Mouse (Mus musculus) stomach, postnatal 0 days (tissue): ENCODE results near the gene Rnf114. TPM values are rescaled to one million over a fixed set of nuclear protein-coding genes. Genes with fewer than 3 reads are reported as not detected.

ENCODE experiments used
- ATAC-seq: fragments of 200-750 bp; cut with Nextera tagmentation; 2 replicates; pipeline ENCODE4 v1.8.0; 2017; ENCODE audit not compliant: low FRiP score, low TSS enrichment
- DNase-seq: peaks from one replicate; pipeline ENCODE4 v3.0.0-alpha.2; 2016; ENCODE audit warnings: low spot score
- H3K27ac ChIP-seq: fragments of 300-500 bp; sonication (generic); replicated peaks from 2 replicates; pipeline ENCODE4 v1.5.1; 2014; ENCODE audit warnings: mild to moderate bottlenecking, control low read depth
- H3K27me3 ChIP-seq: fragments of 300-500 bp; sonication (generic); 2 replicates; pipeline ENCODE4 v1.6.1; 2014; ENCODE audit warnings: low read length; ENCODE audit not compliant: control insufficient read depth, insufficient read depth
- H3K36me3 ChIP-seq: fragments of 300-500 bp; sonication (generic); 2 replicates; pipeline ENCODE4 v1.6.1; 2014; ENCODE audit warnings: low read length, mixed read lengths; ENCODE audit not compliant: control insufficient read depth, insufficient read depth
- H3K4me1 ChIP-seq: fragments of 300-500 bp; sonication (generic); replicated peaks from 2 replicates; pipeline ENCODE4 v1.6.1; 2014; ENCODE audit warnings: antibody characterized with exemption; ENCODE audit not compliant: control insufficient read depth, insufficient read depth
- H3K4me2 ChIP-seq: fragments of 300-500 bp; sonication (generic); replicated peaks from 2 replicates; pipeline ENCODE4 v1.6.1; 2014; ENCODE audit warnings: low read depth, mild to moderate bottlenecking, control low read depth, moderate library complexity
- H3K4me3 ChIP-seq: fragments of 300-500 bp; sonication (generic); 2 replicates; pipeline ENCODE4 v1.5.1; 2014; ENCODE audit warnings: low read depth, low read length, control low read depth
- H3K9ac ChIP-seq: fragments of 300-500 bp; sonication (generic); 2 replicates; pipeline ENCODE4 v1.6.1; 2014; ENCODE audit warnings: mild to moderate bottlenecking, low read length, control low read depth, mixed read lengths
- H3K9me3 ChIP-seq: fragments of 300-500 bp; sonication (generic); 2 replicates; pipeline ENCODE4 v1.6.1; 2016; ENCODE audit warnings: low read length; ENCODE audit not compliant: control insufficient read depth
- CTCF ChIP-seq: IDR thresholded peaks from 2 replicates; pipeline ENCODE4 v1.5.1; 2016; ENCODE audit warnings: antibody characterized with exemption, low read depth, mild to moderate bottlenecking, moderate library complexity
- EP300 ChIP-seq: optimal IDR thresholded peaks from 2 replicates; pipeline ENCODE3; 2016; ENCODE audit warnings: antibody characterized with exemption
- WGBS: fragments of 180-500 bp; shearing (Covaris S2); extraction: QIAGEN DNeasy Blood & Tissue Kit; methylation state at CpG from one replicate; pipeline ENCODE4 v1.1.7; 2014; 5-methylcytosine and 5-hydroxymethylcytosine counted together
- polyA plus RNA-seq: library from polyadenylated mRNA; unstranded; fragments of >200 nt; fragmentation: Nextera tagmentation; extraction: Ambion mirVana; gene quantifications from 2 replicates; pipeline ENCODE4 v1.2.1, GENCODE M21; 2015

The Rnf114 gene
- polyA plus RNA-seq, 1 experiment from 2014 or later: 44.6 TPM

- H3K27ac ChIP-seq: no peak overlapping the region
- DNase-seq: no peak
- ATAC-seq: no peak
- H3K27me3 ChIP-seq: no peaks in the 10 kb centered on the region
- H3K9ac ChIP-seq: no peak overlapping the region
- TF ChIP-seq CTCF: no peak
- TF ChIP-seq EP300: no peak
- WGBS: 75% methylated on average over 3 of the region's 3 CpGs
- no peak overlapping the region for H3K4me3 ChIP-seq
- H3K4me2 ChIP-seq: no peak overlapping the region
- no peaks in the 10 kb centered on the region for H3K9me3 ChIP-seq
- no peaks in the 10 kb centered on the region for H3K4me1 ChIP-seq
- peaks cover 35% of the 10 kb centered on the region for H3K36me3 ChIP-seq
These were observed 18.0 kb downstream of the Rnf114 start for GRCm38 (mm10) chr2:167510485-167510884.

- H3K27ac ChIP-seq: no peak overlapping the region
- 96% methylated on average over 9 of the region's 9 CpGs for WGBS
- no peak for TF ChIP-seq EP300
- no peak for TF ChIP-seq CTCF
- no peak overlapping the region for H3K4me2 ChIP-seq
- no peak for DNase-seq
- peaks cover 39% of the 10 kb centered on the region for H3K36me3 ChIP-seq
- no peak for ATAC-seq
- no peak overlapping the region for H3K4me3 ChIP-seq
- no peak overlapping the region for H3K9ac ChIP-seq
- no peaks in the 10 kb centered on the region for H3K4me1 ChIP-seq
- no peaks in the 10 kb centered on the region for H3K27me3 ChIP-seq
- no peaks in the 10 kb centered on the region for H3K9me3 ChIP-seq
These were observed 19.9 kb downstream of the Rnf114 start for GRCm38 (mm10) chr2:167512365-167512764.

- DNase-seq: no peak
- Histone ChIP-seq H3K27ac (no peak overlapping the region), H3K36me3 (peaks cover 39% of the 10 kb centered on the region), H3K4me3 (no peak overlapping the region), H3K4me2 (no peak overlapping the region), H3K9ac (no peak overlapping the region), H3K27me3 (no peaks in the 10 kb centered on the region), H3K9me3 (no peaks in the 10 kb centered on the region), H3K4me1 (no peaks in the 10 kb centered on the region)
- no peak for ATAC-seq
- 95% methylated on average over 5 of the region's 5 CpGs for WGBS
- TF ChIP-seq CTCF: peak; percentile 60
- no peak for TF ChIP-seq EP300
These were observed 20.5 kb downstream of the Rnf114 start for GRCm38 (mm10) chr2:167512970-167513369.

GRCm38 (mm10) chr2:167514641-167515040 lies 22.2 kb downstream of the Rnf114 start:
- Histone ChIP-seq H3K4me2 (no peak overlapping the region), H3K27me3 (no peaks in the 10 kb centered on the region), H3K27ac (no peak overlapping the region), H3K9me3 (no peaks in the 10 kb centered on the region), H3K9ac (no peak overlapping the region), H3K4me1 (no peaks in the 10 kb centered on the region), H3K4me3 (no peak overlapping the region), H3K36me3 (peaks cover 39% of the 10 kb centered on the region)
- 96% methylated on average over 4 of the region's 4 CpGs for WGBS
- no peak for ATAC-seq
- no peak for TF ChIP-seq CTCF
- TF ChIP-seq EP300: no peak
- DNase-seq: no peak

- H3K4me2 ChIP-seq: no peak overlapping the region
- no peaks in the 10 kb centered on the region for H3K4me1 ChIP-seq
- no peaks in the 10 kb centered on the region for H3K27me3 ChIP-seq
- no peak for DNase-seq
- WGBS: 91% methylated on average over 5 of the region's 5 CpGs
- H3K36me3 ChIP-seq: peaks cover 36% of the 10 kb centered on the region
- H3K9me3 ChIP-seq: no peaks in the 10 kb centered on the region
- no peak for ATAC-seq
- H3K9ac ChIP-seq: no peak overlapping the region
- no peak overlapping the region for H3K4me3 ChIP-seq
- H3K27ac ChIP-seq: no peak overlapping the region
- no peak for TF ChIP-seq EP300
- no peak for TF ChIP-seq CTCF
These were observed 23.2 kb downstream of the Rnf114 start for GRCm38 (mm10) chr2:167515688-167516087.

- H3K9me3 ChIP-seq: no peaks in the 10 kb centered on the region
- 78% methylated on average over 5 of the region's 5 CpGs for WGBS
- DNase-seq: no peak
These were observed 27.3 kb downstream of the Rnf114 start for GRCm38 (mm10) chr2:167519606-167520252.

More at GRCm38 (mm10) chr2:167519606-167520252, 27.3 kb downstream of the Rnf114 start:
- Histone ChIP-seq H3K27ac (no peak overlapping the region), H3K9ac (no peak overlapping the region), H3K27me3 (no peaks in the 10 kb centered on the region), H3K36me3 (peaks cover 10% of the 10 kb centered on the region), H3K4me3 (no peak overlapping the region), H3K4me2 (no peak overlapping the region), H3K4me1 (no peaks in the 10 kb centered on the region)
- no peak for ATAC-seq
- TF ChIP-seq EP300 (no peak), CTCF (peak; percentile 59)
